Mouse (Mus musculus) cerebellum, adult 2 months (tissue): Measurements from ENCODE around the gene Acp2.

Experiments
- CTCF ChIP-seq: fragments of 200-500 bp; IDR thresholded peaks from 2 replicates; pipeline ENCODE4 v1.5.1; 2011; ENCODE audit warnings: low read depth, mild to moderate bottlenecking, control low read depth, low read length, moderate library complexity, borderline replicate concordance; ENCODE audit not compliant: insufficient read depth
- POLR2A ChIP-seq: fragments of 200-500 bp; IDR thresholded peaks from 2 replicates; pipeline ENCODE4 v1.6.1; 2011; ENCODE audit warnings: low read length, control low read depth, borderline replicate concordance; ENCODE audit not compliant: insufficient read depth

- TF ChIP-seq POLR2A = 0 out of 2 replicates have a peak, but pooled peaks have one; percentile 22
- no peak for TF ChIP-seq CTCF
Observed at GRCm38 (mm10) chr2:91180706-91181105, 22.0 kb upstream of the Acp2 start.
